Mouse (Mus musculus) heart, adult 2 months (tissue): ENCODE measurements at regions not wholly inside any gene's neighbourhood (a gene's known extent, or its start where the extent isn't known, plus 50 kb on each side); places are given as distances from the start of the nearest gene placed in this dataset.

ENCODE experiments used
- DNase-seq, 2 experiments: peaks; one replicate each; pipeline ENCODE4 v3.0.0; 2021
- H3K27ac ChIP-seq: fragments of 200-600 bp; 2 replicates; pipeline ENCODE4 v1.8.1; 2022
- H3K27me3 ChIP-seq: fragments of 200-500 bp; 2 replicates; pipeline ENCODE4 v1.6.1; 2012; ENCODE audit warnings: mild to moderate bottlenecking, low read length, inconsistent platforms, mixed read lengths; ENCODE audit not compliant: control insufficient read depth, insufficient read depth
- H3K36me3 ChIP-seq: fragments of 200-500 bp; 2 replicates; pipeline ENCODE4 v1.6.1; 2012; ENCODE audit warnings: low read length, inconsistent platforms; ENCODE audit not compliant: control insufficient read depth, insufficient read depth
- H3K4me1 ChIP-seq: fragments of 200-500 bp; 2 replicates; pipeline ENCODE4 v1.6.1; 2011; ENCODE audit warnings: low read length; ENCODE audit not compliant: control insufficient read depth, insufficient read depth
- H3K4me3 ChIP-seq: fragments of 200-600 bp; 2 replicates; pipeline ENCODE4 v1.8.1; 2022
- H3K79me2 ChIP-seq: fragments of 200-500 bp; replicated peaks from 2 replicates; pipeline ENCODE4 v1.6.1; 2012; ENCODE audit warnings: mild to moderate bottlenecking, inconsistent platforms, low read length, moderate library complexity, mixed read lengths; ENCODE audit not compliant: control insufficient read depth, insufficient read depth
- H3K9ac ChIP-seq: fragments of 200-500 bp; 2 replicates; pipeline ENCODE4 v1.6.1; 2012; ENCODE audit warnings: low read depth, mild to moderate bottlenecking, control low read depth, inconsistent platforms, low read length, mixed read lengths
- CTCF ChIP-seq: fragments of 200-600 bp; IDR thresholded peaks from 2 replicates; pipeline ENCODE4 v1.8.1; 2022; ENCODE audit warnings: antibody characterized with exemption, mild to moderate bottlenecking, moderate library complexity
- EP300 ChIP-seq: fragments of 200-500 bp; IDR thresholded peaks from 2 replicates; pipeline ENCODE4 v1.6.1; 2011; ENCODE audit warnings: low read depth, low read length, control low read depth; ENCODE audit not compliant: insufficient read depth
- POLR2A ChIP-seq: fragments of 200-500 bp; IDR thresholded peaks from 2 replicates; pipeline ENCODE4 v1.6.1; 2011; ENCODE audit warnings: mild to moderate bottlenecking, low read depth, low read length, control low read depth; ENCODE audit not compliant: insufficient read depth
- WGBS: fragments of 180-500 bp; shearing (Covaris S2); methylation state at CpG from one replicate; pipeline ENCODE4 v1.1.7; 2018; 5-methylcytosine and 5-hydroxymethylcytosine counted together
- intact Hi-C: fragments of 180-260 bp; cut with DNase I; formaldehyde crosslinking; loops from one replicate; pipeline ENCODE4 v1.15.1; 2025

DNA sequence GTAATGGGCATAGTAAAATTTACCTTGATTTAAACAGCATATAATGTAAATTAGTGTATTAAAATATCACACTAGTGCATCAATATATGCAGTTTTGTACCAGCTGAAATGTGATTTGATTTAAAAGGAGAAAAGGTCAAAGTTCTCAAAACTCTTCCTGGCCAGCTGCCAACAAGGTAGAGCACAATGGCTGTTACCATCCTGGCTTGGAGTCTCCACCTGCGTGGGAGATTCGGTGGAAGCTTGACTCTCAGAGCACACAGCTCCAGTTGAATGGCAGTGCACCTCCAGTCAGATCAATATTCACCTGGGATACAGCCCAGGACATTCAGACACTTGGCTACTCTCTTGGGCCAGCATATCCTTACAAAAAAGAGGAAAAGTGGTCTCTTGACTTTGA lies 220.8 kb downstream of the Atp6ap1l start:
- intact Hi-C loops = no loop called here
- Histone ChIP-seq H3K79me2 (no peaks in the 10 kb centered on the region), H3K27me3 (no peaks in the 10 kb centered on the region), H3K36me3 (no peaks in the 10 kb centered on the region), H3K9ac (no peak overlapping the region), H3K4me3 (no peak overlapping the region), H3K27ac (no peak overlapping the region), H3K4me1 (no peaks in the 10 kb centered on the region)
- 74% methylated on average over 2 of the region's 2 CpGs for WGBS
- no peak for DNase-seq
- TF ChIP-seq POLR2A (no peak), CTCF (no peak), EP300 (no peak)

DNA sequence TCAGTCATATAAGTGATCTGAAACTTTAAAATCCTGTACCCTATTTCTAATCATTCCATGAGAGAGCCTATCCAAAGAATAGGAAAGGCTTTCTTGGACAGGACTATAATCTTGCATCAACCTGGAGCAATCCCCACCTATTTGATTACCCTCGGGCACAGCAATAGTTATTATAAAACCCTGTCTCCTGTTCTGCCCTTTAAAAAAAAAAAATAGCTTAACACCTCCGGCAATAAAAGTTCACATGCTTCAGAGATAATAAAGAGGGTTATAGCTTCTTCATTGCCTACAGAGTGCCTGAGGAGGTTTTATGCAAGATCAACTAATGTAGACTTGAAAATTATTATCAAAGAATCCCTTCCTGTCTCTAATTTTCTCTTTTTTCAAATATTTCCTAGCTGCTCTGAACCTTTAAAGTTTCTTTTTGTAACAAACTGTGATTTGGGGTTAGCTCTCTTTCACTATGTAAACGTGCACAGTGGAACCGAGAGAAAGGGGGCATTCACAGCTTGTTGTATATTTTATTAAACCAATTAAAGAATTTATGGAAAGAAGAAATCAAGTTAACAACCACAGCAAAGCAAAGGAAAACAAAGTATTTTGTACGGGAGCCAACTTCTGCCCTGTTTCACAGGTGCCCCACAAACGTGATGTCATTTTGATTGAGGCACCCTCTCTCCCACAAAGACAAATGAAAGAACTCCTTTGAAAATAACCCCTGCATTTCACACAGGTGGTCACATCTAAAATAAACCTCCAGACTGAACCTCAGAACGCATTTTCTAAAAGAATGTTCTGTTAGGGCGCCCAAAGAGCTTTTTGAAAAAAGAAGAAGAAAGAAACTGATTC lies 225.8 kb downstream of the Atp6ap1l start:
- no peak for DNase-seq
- no peaks in the 10 kb centered on the region for H3K79me2 ChIP-seq
- 71% methylated on average over 8 of the region's 8 CpGs for WGBS

DNA sequence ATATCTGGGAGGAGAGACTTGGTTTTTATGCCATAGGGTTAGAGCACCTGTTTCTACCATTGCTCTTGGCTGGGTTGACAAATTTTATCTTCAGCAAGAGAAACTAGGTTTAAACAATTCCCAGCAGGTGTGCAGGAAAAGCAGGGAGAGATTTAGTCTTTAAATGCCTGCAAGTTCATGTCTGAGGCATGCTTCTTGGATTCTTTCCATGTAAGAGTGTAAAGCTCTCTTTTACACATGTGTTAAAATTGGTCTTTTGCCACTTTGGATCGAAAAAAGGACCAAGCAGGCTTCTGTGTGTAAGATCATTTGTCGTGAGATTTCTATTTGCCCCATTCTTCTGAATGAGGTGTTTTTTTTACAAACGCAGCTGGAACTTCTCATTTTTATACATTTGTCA lies 231.3 kb downstream of the Atp6ap1l start:
- DNase-seq = no peak
- TF ChIP-seq POLR2A = no peak
- TF ChIP-seq EP300 = no peak
- TF ChIP-seq CTCF = no peak
- WGBS = 38% methylated on average over 3 of the region's 3 CpGs
- intact Hi-C loops = no loop called here
- Histone ChIP-seq H3K27me3 (no peaks in the 10 kb centered on the region), H3K4me1 (no peaks in the 10 kb centered on the region), H3K9ac (no peak overlapping the region), H3K36me3 (no peaks in the 10 kb centered on the region), H3K79me2 (no peaks in the 10 kb centered on the region), H3K27ac (no peak overlapping the region), H3K4me3 (no peak overlapping the region)

More for the DNA sequence above, 225.8 kb downstream of the Atp6ap1l start:
- no peak overlapping the region for H3K4me3 ChIP-seq
- no peak overlapping the region for H3K27ac ChIP-seq
- intact Hi-C loops = no loop called here
- H3K36me3 ChIP-seq = no peaks in the 10 kb centered on the region
- no peak overlapping the region for H3K9ac ChIP-seq
- TF ChIP-seq EP300 (no peak), CTCF (no peak), POLR2A (no peak)
- H3K4me1 ChIP-seq = no peaks in the 10 kb centered on the region
- no peaks in the 10 kb centered on the region for H3K27me3 ChIP-seq

DNA sequence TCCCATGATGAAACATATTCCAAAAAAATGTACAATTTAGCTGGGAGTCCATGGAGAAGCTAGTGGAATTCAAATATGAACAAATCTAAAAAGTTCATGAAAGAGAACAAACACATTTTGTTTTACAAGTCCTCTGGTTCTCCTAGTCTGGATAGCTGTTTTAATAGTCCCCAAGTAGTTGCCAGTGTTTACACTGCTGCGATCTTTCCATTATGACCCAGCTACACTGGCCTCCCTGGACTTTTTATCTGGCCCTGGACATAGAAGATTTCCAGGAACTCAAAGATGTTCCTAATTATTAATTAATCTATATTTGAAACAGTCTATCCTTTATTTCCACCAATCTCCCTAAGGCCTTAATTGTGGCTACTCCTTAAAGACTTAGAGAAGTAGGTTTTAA lies 232.1 kb downstream of the Atp6ap1l start:
- Histone ChIP-seq H3K36me3 (no peaks in the 10 kb centered on the region), H3K27ac (no peak overlapping the region), H3K79me2 (no peaks in the 10 kb centered on the region), H3K9ac (no peak overlapping the region), H3K27me3 (no peaks in the 10 kb centered on the region), H3K4me3 (no peak overlapping the region), H3K4me1 (no peaks in the 10 kb centered on the region)
- DNase-seq = no peak
- 84% methylated on average over 1 of the region's 1 CpGs for WGBS
- TF ChIP-seq CTCF = no peak
- no peak for TF ChIP-seq POLR2A
- no peak for TF ChIP-seq EP300
- intact Hi-C loops = no loop called here

DNA sequence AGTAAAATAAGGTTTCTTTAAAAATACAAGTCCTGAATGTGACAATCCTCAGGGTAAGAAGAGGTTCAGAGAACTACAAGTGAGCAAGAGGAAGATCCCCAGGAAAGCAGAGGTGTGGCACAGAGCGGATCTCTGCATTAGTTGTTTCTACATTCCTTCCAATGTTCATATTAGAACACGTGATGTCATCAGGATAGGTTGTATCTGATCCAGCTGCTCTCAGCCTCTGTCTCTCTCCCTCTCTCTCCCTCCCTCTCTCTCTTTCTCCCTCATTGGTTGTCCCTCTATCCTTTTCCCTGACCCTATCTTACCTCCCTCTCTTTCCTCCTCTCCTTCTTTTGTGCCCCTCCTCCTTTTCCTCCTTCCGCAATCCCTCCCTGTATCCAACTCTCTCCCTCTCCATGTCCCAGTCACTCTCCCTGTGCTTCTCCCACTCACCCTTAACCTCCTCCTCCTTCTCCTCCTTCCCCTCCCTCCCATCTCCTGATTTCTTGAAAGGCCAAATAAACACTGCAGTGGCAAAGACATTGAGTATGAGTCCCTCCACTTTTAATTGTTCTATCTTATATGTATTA lies 243.5 kb downstream of the Atp6ap1l start:
- no peak overlapping the region for H3K9ac ChIP-seq
- H3K79me2 ChIP-seq = no peaks in the 10 kb centered on the region
- DNase-seq = no peak
- H3K36me3 ChIP-seq = no peaks in the 10 kb centered on the region
- no peak for TF ChIP-seq EP300
- TF ChIP-seq POLR2A = no peak
- no peak overlapping the region for H3K4me3 ChIP-seq
- no peaks in the 10 kb centered on the region for H3K4me1 ChIP-seq
- H3K27me3 ChIP-seq = no peaks in the 10 kb centered on the region
- intact Hi-C loops = no loop called here
- WGBS = 82% methylated on average over 3 of the region's 3 CpGs
- no peak overlapping the region for H3K27ac ChIP-seq

DNA sequence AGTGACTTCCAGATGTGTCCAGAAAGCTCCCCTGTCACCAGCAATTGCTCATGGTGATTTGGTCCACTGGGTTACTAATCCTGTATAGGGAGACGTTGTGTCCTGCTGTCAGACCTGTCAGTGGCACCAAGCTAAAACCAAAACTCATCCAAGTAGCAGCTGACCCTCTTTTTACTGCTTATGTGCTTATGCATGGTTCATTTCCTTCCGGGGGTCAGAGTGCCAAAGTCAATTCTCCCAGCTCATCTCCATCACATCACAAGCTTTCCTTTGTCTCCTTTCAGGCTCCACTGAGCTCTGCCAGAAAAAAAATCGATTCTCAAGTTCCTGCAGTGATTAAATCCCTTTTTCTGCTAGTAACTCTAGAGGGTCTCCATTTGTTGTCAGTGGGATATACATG lies 244.2 kb downstream of the Atp6ap1l start:
- no peaks in the 10 kb centered on the region for H3K27me3 ChIP-seq
- no peaks in the 10 kb centered on the region for H3K4me1 ChIP-seq
- H3K4me3 ChIP-seq = no peak overlapping the region
- TF ChIP-seq POLR2A = no peak
- no peak for TF ChIP-seq EP300
- no peak for TF ChIP-seq CTCF
- DNase-seq = no peak
- WGBS = 26% methylated on average over 3 of the region's 3 CpGs
- H3K27ac ChIP-seq = no peak overlapping the region
- H3K79me2 ChIP-seq = no peaks in the 10 kb centered on the region
- no peak overlapping the region for H3K9ac ChIP-seq
- no peaks in the 10 kb centered on the region for H3K36me3 ChIP-seq
- intact Hi-C loops = no loop called here
